Mouse (Mus musculus): ENCODE data around the gene Syt6.
A peak's percentile ranks its signal among the peaks of the same experiment; 100 is the strongest.

Syt6 gene

GRCm38 (mm10) chr3:103575156-103575892 lies at the start of gene Syt6:
TSS of gene Syt6 (plus strand) at chr3:103575231.
- no peak for DNase-seq (ENCODE audit: low spot score)

GRCm38 (mm10) chr3:103526201-103526704 lies 48.8 kb upstream of the Syt6 start:
- no peak for DNase-seq (ENCODE audit: low spot score)

- no peak for DNase-seq (ENCODE audit: low spot score)
These were observed 48.2 kb upstream of the Syt6 start for GRCm38 (mm10) chr3:103526864-103527263.

- no peak for DNase-seq (ENCODE audit: low spot score)
These were observed 41.0 kb upstream of the Syt6 start for GRCm38 (mm10) chr3:103534036-103534435.

GRCm38 (mm10) chr3:103535207-103535606 lies 39.8 kb upstream of the Syt6 start:
- no peak for DNase-seq (ENCODE audit: low spot score)

GRCm38 (mm10) chr3:103539148-103539547 lies 35.9 kb upstream of the Syt6 start:
- no peak for DNase-seq (ENCODE audit: low spot score)

- DNase-seq (ENCODE audit: low spot score): no peak
These were observed 28.9 kb upstream of the Syt6 start for GRCm38 (mm10) chr3:103546166-103546565.

- no peak for DNase-seq (ENCODE audit: low spot score)
These were observed 28.4 kb upstream of the Syt6 start for GRCm38 (mm10) chr3:103546626-103547025.

GRCm38 (mm10) chr3:103550236-103550635 lies 24.8 kb upstream of the Syt6 start:
- DNase-seq (ENCODE audit: low spot score): no peak

GRCm38 (mm10) chr3:103567226-103567625 lies 7.8 kb upstream of the Syt6 start:
- no peak for DNase-seq (ENCODE audit: low spot score)

GRCm38 (mm10) chr3:103572526-103572925 lies 2.5 kb upstream of the Syt6 start:
- DNase-seq (ENCODE audit: low spot score): no peak

GRCm38 (mm10) chr3:103573106-103573790 lies 1.8 kb upstream of the Syt6 start:
- no peak for DNase-seq (ENCODE audit: low spot score)

GRCm38 (mm10) chr3:103573791-103574166 lies 1.3 kb upstream of the Syt6 start:
- peak; percentile 62 for DNase-seq (ENCODE audit: low spot score)

GRCm38 (mm10) chr3:103574566-103575155 lies 370 bp upstream of the Syt6 start:
- no peak for DNase-seq (ENCODE audit: low spot score)

- no peak for DNase-seq (ENCODE audit: low spot score)
These were observed 1.0 kb downstream of the Syt6 start for GRCm38 (mm10) chr3:103575893-103576641.

- DNase-seq (ENCODE audit: low spot score): no peak
These were observed 12.1 kb downstream of the Syt6 start for GRCm38 (mm10) chr3:103587136-103587535.

GRCm38 (mm10) chr3:103587672-103588071 lies 12.6 kb downstream of the Syt6 start:
- DNase-seq (ENCODE audit: low spot score): no peak

GRCm38 (mm10) chr3:103589636-103590035 lies 14.6 kb downstream of the Syt6 start:
- DNase-seq (ENCODE audit: low spot score): no peak

- no peak for DNase-seq (ENCODE audit: low spot score)
These were observed 17.6 kb downstream of the Syt6 start for GRCm38 (mm10) chr3:103592636-103593035.

- DNase-seq (ENCODE audit: low spot score): no peak
These were observed 18.6 kb downstream of the Syt6 start for GRCm38 (mm10) chr3:103593631-103594030.

- DNase-seq (ENCODE audit: low spot score): no peak
These were observed 20.3 kb downstream of the Syt6 start for GRCm38 (mm10) chr3:103595271-103595810.

- no peak for DNase-seq (ENCODE audit: low spot score)
These were observed 22.6 kb downstream of the Syt6 start for GRCm38 (mm10) chr3:103597586-103597985.

All from ovary, postnatal 10 days (tissue).